Mouse (Mus musculus) urinary bladder, postnatal 0 days (tissue): ENCODE measurements around the gene Jkamp. TPM values are rescaled to one million over a fixed set of nuclear protein-coding genes. Genes with fewer than 3 reads are reported as not detected.

ENCODE experiments used
- microRNA-seq: library from miRNA; unstranded; fragments of <30 nt; microRNA quantifications from one replicate; pipeline ENCODE4, GENCODE M21; 2016
- polyA plus RNA-seq: library from polyadenylated mRNA; unstranded; fragments of >200 nt; fragmentation: Nextera tagmentation; extraction: Ambion mirVana; gene quantifications from 2 replicates; pipeline ENCODE4 v1.2.1, GENCODE M21; 2015

The Jkamp gene
- polyA plus RNA-seq: 49.0 and 57.5 TPM in 2 replicates

DNA sequence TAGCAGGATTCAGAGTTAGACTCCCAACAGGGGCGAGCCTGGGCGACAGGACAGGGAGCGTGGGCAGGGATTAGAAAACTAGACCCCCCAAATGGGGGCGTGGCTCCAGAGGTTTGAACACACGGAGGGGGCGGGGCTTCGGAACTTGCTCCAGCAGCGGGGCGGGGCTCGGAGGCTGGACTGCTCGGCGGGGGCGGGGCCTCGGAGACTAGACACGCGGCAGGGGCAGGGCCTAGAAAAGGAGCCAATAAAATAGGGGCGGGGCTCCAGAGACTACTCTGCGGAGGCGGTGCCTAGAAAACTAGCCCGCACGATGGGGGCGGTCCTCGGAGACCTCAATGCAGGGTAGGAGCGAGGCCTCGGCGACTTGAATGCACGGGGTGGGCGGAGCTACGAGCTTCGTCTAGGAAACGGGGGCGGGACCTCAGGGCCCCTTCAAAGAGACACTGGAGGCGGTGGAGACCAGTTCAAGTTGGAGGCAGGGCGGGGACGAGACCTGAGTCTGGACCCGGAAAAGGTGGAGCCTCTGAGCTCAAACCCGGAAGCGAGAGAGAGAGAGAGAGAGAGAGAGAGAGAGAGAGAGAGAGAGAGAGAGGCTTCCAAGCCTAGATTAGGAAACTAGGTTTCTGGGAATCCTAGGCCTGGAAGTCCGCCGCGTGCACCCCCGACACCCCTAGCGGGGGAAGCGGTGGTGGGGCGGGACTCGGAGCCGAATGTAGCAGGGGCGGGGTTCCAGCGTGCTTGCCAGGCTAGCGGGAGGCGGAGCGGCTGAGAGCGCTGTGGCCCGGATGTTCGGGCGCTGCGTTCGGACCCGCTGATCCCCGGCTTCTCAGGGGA is at the start of gene Jkamp, which contains the start of gene L3hypdh:
Gene Jkamp, plus strand, starts transcription at position 261 of the 837 bp plus-strand sequence.
Gene L3hypdh, minus strand, starts transcription at position 111 of the 837 bp plus-strand sequence.

DNA sequence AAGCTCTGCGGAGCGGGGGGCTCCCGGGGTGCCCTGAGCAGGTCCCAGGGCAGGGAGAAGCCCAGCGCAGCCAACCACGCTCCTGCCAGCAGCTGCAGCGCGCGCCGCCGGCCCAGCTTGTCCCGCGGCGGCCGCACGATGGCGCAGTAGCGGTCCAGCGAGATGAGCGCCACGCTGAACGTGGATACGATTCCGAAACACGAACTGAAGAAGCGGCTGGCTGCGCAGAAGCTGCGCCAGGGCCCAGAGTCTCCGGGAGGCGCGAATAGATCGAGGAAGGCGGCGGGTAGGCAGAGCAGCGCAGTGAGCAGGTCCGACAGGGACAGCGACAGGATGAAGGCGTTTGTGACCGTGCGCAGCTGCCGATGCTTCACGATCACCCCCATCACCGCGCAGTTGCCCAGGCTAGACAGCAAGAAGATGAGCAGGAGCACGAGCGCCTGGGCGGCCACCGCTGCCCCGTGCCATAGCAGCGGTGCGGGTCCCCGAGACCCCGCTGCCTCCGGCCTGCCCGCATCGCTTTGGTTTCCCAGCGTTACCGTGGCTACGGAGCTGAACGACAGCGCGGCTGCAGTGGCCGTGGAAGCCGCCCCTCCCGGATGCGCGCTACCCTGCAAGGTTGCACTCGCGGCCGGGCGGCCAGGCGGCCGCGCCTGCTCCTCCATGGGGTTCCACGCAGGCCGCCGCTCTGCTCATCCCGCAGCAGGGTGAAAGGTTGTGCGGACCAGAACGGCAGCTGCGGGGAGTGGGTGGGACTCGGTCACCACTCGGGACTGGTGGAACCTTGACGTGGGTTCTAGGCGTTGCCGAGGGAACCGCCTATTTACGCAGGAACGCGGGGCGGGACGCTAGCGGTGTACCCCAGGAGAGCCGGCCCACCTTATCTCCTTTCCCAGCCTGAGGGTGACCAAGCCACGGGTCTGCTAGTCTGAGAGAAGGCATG is 14.8 kb upstream of the Jkamp start, which contains the start of gene Gpr135:
Gene Gpr135, minus strand, starts transcription at position 799 of the 943 bp plus-strand sequence.

Small RNA genes within 50 kb of the gene (microRNA-seq; reads per million reads assigned to microRNA genes)
- not detected for gene Gm24466

Other genes starting within 250 kb of the Jkamp start
- gene Gpr135, start 14.5 kb upstream of the Jkamp start, polyA plus RNA-seq: 0.79 and 0.82 TPM in 2 replicates
- gene L3hypdh, start 150 bp upstream of the Jkamp start, polyA plus RNA-seq: 15.1 and 16.4 TPM in 2 replicates
- gene Ccdc175, start 99.4 kb downstream of the Jkamp start, polyA plus RNA-seq: not detected in 2 replicates